21 mouse cellular contexts compared by ENCODE assay signal in genomic region chr11:121679581-121679980, GRCm38 (mm10). TPM values are rescaled to one million over a fixed set of nuclear protein-coding genes. Genes with fewer than 3 reads are reported as not detected.
DNase-seq lines count a peak whose midpoint lies in the region; ATAC-seq and TF ChIP-seq lines count a peak whose summit lies in the region.
"Had no signal": no experiment of that assay in that cellular context is flagged by ENCODE, and none has a peak within 500 bp of the region (broad histone marks: within the 10 kb centered on the region; RNA-seq: fewer than 3 reads in every experiment).

No protein-coding gene starts in this region.

- no peak overlapping the region for H3K4me2 ChIP-seq in intestine, embryonic 16.5 days (ENCODE audit: low read depth, low read length)
- no peak overlapping the region for H3K4me2 ChIP-seq in stomach, postnatal 0 days (replicated peaks; ENCODE audit: low read depth)
- H3K4me2 ChIP-seq: embryonic facial prominence, embryonic 12.5 days; forebrain, embryonic 12.5 days; heart, embryonic 11.5 days; midbrain, embryonic 12.5 days had no signal

- peak; percentile 77 for DNase-seq in heart, adult 11 months
- DNase-seq in heart, postnatal 10 days: no peak
- DNase-seq in right cerebral cortex, adult 18-20 months: peak; percentile 35
- DNase-seq in right cerebral cortex, postnatal 14 days: no peak
- DNase-seq in stomach, postnatal 0 days (ENCODE audit: low spot score): no peak
- DNase-seq in spleen, postnatal 14 days (ENCODE audit: low spot score in 2 of 2): no peak
- no peak for DNase-seq in cerebellum, adult 18-20 months
- DNase-seq: adrenal gland, postnatal 25 days; cerebellum, adult 11 months; cerebellum, postnatal 14 days; gastrocnemius, adult 2 months; kidney, adult 18-20 months; layer of hippocampus, postnatal 36 days; lung, postnatal 10 days had no signal

- H3K4me1 ChIP-seq in intestine, embryonic 16.5 days (ENCODE audit: control insufficient read depth, insufficient read depth, low read length): no peaks in the 10 kb centered on the region
- no peaks in the 10 kb centered on the region for H3K4me1 ChIP-seq in stomach, postnatal 0 days (replicated peaks; ENCODE audit: control insufficient read depth, insufficient read depth)
- H3K4me1 ChIP-seq: embryonic facial prominence, embryonic 12.5 days; forebrain, embryonic 12.5 days; midbrain, embryonic 12.5 days had no signal

- peak; percentile 87 for ATAC-seq in intestine, embryonic 16.5 days
- ATAC-seq in stomach, postnatal 0 days (ENCODE audit: low FRiP score, low TSS enrichment): peak; percentile 76
- ATAC-seq: hindbrain, postnatal 0 days had no signal

- peak overlapping the region; percentile 68 for H3K27ac ChIP-seq in intestine, embryonic 16.5 days (ENCODE audit: low read length)
- no peak overlapping the region for H3K27ac ChIP-seq in stomach, postnatal 0 days (replicated peaks)
- H3K27ac ChIP-seq: embryonic facial prominence, embryonic 12.5 days; forebrain, embryonic 12.5 days; gastrocnemius, adult 2 months; hindbrain, postnatal 0 days; kidney, postnatal 0 days; midbrain, embryonic 12.5 days had no signal

- no peaks in the 10 kb centered on the region for H3K36me3 ChIP-seq in intestine, embryonic 16.5 days (ENCODE audit: control insufficient read depth, insufficient read depth, low read length)
- H3K36me3 ChIP-seq in stomach, postnatal 0 days (ENCODE audit: control insufficient read depth, insufficient read depth, low read length): no peaks in the 10 kb centered on the region
- H3K36me3 ChIP-seq: embryonic facial prominence, embryonic 12.5 days; forebrain, embryonic 12.5 days; midbrain, embryonic 12.5 days had no signal

- TF ChIP-seq CTCF in stomach, postnatal 0 days (IDR thresholded peaks at IDR 0.05; ENCODE audit: low read depth): no peak

- H3K27me3 ChIP-seq in intestine, embryonic 16.5 days (replicated peaks; ENCODE audit: control insufficient read depth, insufficient read depth, low read length): no peaks in the 10 kb centered on the region
- H3K27me3 ChIP-seq in stomach, postnatal 0 days (ENCODE audit: control insufficient read depth, insufficient read depth, low read length): no peaks in the 10 kb centered on the region
- H3K27me3 ChIP-seq: embryonic facial prominence, embryonic 12.5 days; forebrain, embryonic 12.5 days; midbrain, embryonic 12.5 days had no signal

- intact Hi-C loops in heart, postnatal 10 days (cut with DNase I): no loop called here

- H3K9ac ChIP-seq in intestine, embryonic 16.5 days (ENCODE audit: low read depth, low read length): no peak overlapping the region
- H3K9ac ChIP-seq in stomach, postnatal 0 days (ENCODE audit: low read length): no peak overlapping the region
- H3K9ac ChIP-seq: embryonic facial prominence, embryonic 12.5 days; forebrain, embryonic 12.5 days; midbrain, embryonic 12.5 days had no signal

- 64% methylated on average over 2 of the region's 2 CpGs for WGBS in intestine, embryonic 16.5 days
- 68% methylated on average over 2 of the region's 2 CpGs for WGBS in stomach, postnatal 0 days

- H3K4me3 ChIP-seq in intestine, embryonic 16.5 days (ENCODE audit: low read length): no peak overlapping the region
- no peak overlapping the region for H3K4me3 ChIP-seq in stomach, postnatal 0 days (ENCODE audit: low read depth, low read length)
- H3K4me3 ChIP-seq: embryonic facial prominence, embryonic 12.5 days; forebrain, embryonic 12.5 days; gastrocnemius, adult 2 months; midbrain, embryonic 12.5 days had no signal

- TF ChIP-seq EP300 in stomach, postnatal 0 days (optimal IDR thresholded peaks at IDR 0.05): no peak

- no peaks in the 10 kb centered on the region for H3K9me3 ChIP-seq in intestine, embryonic 16.5 days (ENCODE audit: control insufficient read depth, low read length)
- H3K9me3 ChIP-seq in stomach, postnatal 0 days (ENCODE audit: control insufficient read depth, low read length): no peaks in the 10 kb centered on the region
- H3K9me3 ChIP-seq: embryonic facial prominence, embryonic 12.5 days; midbrain, embryonic 12.5 days had no signal

RNA-seq across cellular contexts. Expression of gene B3gntl1, which starts 6.6 kb away (rescaled TPM):
- total RNA-seq in heart, postnatal 10 days (2021): 1 to 10 TPM; 3.5 to 5.5 TPM
- polyA plus RNA-seq in intestine, embryonic 16.5 days (2015; fragmentation: Nextera tagmentation; extraction: Ambion mirVana): 6.8 and 7.2 TPM in 2 replicates
- polyA plus RNA-seq in stomach, postnatal 0 days (2015; fragmentation: Nextera tagmentation; extraction: Ambion mirVana): 3.3 and 4.2 TPM in 2 replicates

RNA-seq across cellular contexts. Expression of gene Metrnl, which starts 21.8 kb away (rescaled TPM):
- 10 to 100 TPM; 21.9 to 26.4 TPM for total RNA-seq in heart, postnatal 10 days (2021)
- polyA plus RNA-seq in intestine, embryonic 16.5 days (2015; fragmentation: Nextera tagmentation; extraction: Ambion mirVana): 40.3 and 44.9 TPM in 2 replicates
- 62.4 and 67.3 TPM in 2 replicates for polyA plus RNA-seq in stomach, postnatal 0 days (2015; fragmentation: Nextera tagmentation; extraction: Ambion mirVana)

Comparison
In these comparisons a context has a peak if more than half of its experiments do, and no peak if none do; other contexts are left out.
1. DNase-seq: peak in heart, adult 11 months (single experiment) and right cerebral cortex, adult 18-20 months (single experiment); none in heart, postnatal 10 days (0 of 2), right cerebral cortex, postnatal 14 days (single experiment), stomach, postnatal 0 days (single experiment), spleen, postnatal 14 days (0 of 2) and cerebellum, adult 18-20 months (0 of 2).